Mouse (Mus musculus): ENCODE results near the gene Rnf222. TPM values are rescaled to one million over a fixed set of nuclear protein-coding genes. Genes with fewer than 3 reads are reported as not detected.

Rnf222 gene
- polyA plus RNA-seq, 1 experiment from 2014 or later: 0.09 TPM

DNA sequence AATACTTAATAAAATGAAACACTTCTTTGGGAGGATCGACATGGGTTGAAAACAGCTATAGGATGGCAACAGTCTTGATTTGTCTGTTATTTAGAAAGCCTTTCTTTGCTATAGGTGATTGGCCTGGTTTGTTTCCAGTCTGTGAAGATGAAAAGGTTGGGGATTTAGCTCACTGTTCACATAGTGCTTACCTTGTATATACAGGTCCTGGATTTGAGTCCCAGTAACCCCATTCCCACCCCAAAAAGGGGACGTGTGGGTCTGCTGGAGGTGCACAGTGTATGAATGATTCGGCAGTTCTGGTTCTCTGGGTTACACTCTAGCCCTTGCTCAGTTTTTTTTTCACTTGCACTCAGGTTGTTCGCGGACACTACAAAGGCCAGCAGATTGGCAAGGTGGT, 14.5 kb downstream of the Rnf222 start:
- Histone ChIP-seq H3K27ac (no peak overlapping the region), H3K27me3 (0 out of 2 replicates have a peak, but pooled peaks cover 10% of the 10 kb centered on the region), H3K4me1 (replicated peaks) (peaks cover 16% of the 10 kb centered on the region), H3K36me3 (peaks cover 51% of the 10 kb centered on the region), H3K4me2 (peak overlapping the region; percentile 76), H3K4me3 (peak overlapping the region; percentile 94), H3K9ac (peak overlapping the region; percentile 92), H3K9me3 (no peaks in the 10 kb centered on the region)
- WGBS: 83% methylated on average over 5 of the region's 5 CpGs
- ATAC-seq (ENCODE audit: low FRiP score): no peak

DNA sequence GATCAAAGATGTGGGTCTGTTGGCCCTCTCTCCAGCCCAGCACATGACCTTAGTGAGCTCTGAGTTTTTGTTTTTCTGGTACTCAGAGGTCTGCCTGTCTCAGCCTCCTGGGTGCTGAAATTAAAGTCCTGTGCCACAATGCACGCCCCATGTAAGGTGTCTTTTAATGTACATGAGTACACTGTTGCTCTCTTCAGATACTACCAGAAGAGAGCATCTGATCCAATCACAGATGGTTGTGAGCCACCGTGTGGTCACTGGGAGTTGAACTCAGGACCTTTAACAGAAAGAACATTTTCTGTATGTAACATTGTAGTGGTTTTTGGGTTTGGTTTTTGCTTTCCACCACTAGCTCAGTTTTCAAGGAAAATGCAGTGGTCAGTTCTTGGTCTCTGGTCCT, 15.4 kb downstream of the Rnf222 start:
- H3K4me2 ChIP-seq: no peak overlapping the region
- H3K9me3 ChIP-seq: no peaks in the 10 kb centered on the region
- H3K27ac ChIP-seq: no peak overlapping the region
- peaks cover 51% of the 10 kb centered on the region for H3K36me3 ChIP-seq
- peaks cover 16% of the 10 kb centered on the region for H3K4me1 ChIP-seq (replicated peaks)
- ATAC-seq (ENCODE audit: low FRiP score): no peak
- H3K9ac ChIP-seq: no peak overlapping the region
- H3K27me3 ChIP-seq: 0 out of 2 replicates have a peak, but pooled peaks cover 10% of the 10 kb centered on the region
- WGBS: 90% methylated on average over 2 of the region's 2 CpGs
- H3K4me3 ChIP-seq: no peak overlapping the region

DNA sequence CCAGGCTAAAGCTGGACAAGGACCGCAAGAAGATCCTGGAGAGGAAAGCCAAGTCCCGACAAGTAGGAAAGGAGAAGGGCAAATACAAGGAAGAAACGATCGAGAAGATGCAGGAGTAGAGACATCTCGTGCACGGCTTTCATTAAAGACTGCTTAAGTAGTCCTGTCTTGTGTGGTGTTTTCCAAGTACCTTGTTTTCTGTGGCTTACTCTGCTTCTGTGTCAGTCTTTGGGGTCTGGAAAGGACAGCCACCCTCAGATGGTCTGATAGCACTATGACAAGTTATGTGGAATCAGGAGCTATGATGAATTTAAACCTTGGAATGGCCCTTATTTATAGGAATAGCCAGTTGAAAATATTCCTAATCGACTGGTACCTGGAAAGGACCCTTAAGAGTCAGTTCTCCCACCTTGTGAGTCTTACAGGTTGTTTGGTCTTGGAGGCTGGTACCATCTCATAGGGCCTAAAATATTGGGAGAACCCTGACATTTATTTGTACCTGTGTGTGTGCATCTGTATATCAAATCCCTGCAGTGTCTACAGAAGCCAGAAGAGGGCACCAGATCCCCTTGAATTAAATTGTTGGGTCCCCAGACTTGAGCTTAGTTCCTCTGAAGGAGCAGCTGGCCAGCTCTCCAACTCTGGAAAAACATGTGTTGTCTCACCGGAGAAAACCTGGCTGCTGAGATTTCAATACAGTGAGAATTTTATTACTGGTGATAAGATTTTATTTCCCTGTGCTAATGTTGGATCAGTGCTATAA, 16.2 kb downstream of the Rnf222 start:
- Histone ChIP-seq H3K27me3 (0 out of 2 replicates have a peak, but pooled peaks cover 5% of the 10 kb centered on the region), H3K4me1 (replicated peaks) (peaks cover 16% of the 10 kb centered on the region), H3K4me3 (no peak overlapping the region), H3K9me3 (no peaks in the 10 kb centered on the region), H3K4me2 (no peak overlapping the region), H3K27ac (no peak overlapping the region), H3K36me3 (peaks cover 51% of the 10 kb centered on the region), H3K9ac (no peak overlapping the region)
- 83% methylated on average over 8 of the region's 8 CpGs for WGBS
- ATAC-seq (ENCODE audit: low FRiP score): no peak

DNA sequence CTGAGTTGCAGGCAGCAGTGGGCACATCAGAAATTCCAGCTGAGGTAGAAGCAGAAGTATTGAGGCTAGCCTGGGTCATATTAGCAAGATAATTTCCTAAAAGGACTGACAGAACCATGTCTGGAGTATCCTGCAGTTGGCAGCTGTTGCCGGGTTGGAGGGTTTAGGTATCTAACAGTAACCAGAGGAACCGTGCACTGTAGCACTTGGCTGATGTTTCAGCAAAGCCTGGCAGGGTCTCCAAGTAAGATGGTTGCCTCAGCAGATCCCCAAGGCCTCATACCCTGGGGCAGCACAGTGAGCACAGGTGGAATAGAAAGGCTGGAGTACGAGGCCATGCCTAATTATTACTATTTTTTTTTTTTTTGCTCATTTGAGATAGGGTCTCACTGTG, 16.8 kb downstream of the Rnf222 start:
- ATAC-seq (ENCODE audit: low FRiP score): no peak
- peaks cover 51% of the 10 kb centered on the region for H3K36me3 ChIP-seq
- H3K27me3 ChIP-seq: 0 out of 2 replicates have a peak, but pooled peaks cover under 1% of the 10 kb centered on the region
- 89% methylated on average over 3 of the region's 3 CpGs for WGBS
- H3K4me1 ChIP-seq (replicated peaks): peaks cover 16% of the 10 kb centered on the region
- no peaks in the 10 kb centered on the region for H3K9me3 ChIP-seq
- no peak overlapping the region for H3K4me3 ChIP-seq
- H3K27ac ChIP-seq: no peak overlapping the region
- no peak overlapping the region for H3K9ac ChIP-seq
- no peak overlapping the region for H3K4me2 ChIP-seq

DNA sequence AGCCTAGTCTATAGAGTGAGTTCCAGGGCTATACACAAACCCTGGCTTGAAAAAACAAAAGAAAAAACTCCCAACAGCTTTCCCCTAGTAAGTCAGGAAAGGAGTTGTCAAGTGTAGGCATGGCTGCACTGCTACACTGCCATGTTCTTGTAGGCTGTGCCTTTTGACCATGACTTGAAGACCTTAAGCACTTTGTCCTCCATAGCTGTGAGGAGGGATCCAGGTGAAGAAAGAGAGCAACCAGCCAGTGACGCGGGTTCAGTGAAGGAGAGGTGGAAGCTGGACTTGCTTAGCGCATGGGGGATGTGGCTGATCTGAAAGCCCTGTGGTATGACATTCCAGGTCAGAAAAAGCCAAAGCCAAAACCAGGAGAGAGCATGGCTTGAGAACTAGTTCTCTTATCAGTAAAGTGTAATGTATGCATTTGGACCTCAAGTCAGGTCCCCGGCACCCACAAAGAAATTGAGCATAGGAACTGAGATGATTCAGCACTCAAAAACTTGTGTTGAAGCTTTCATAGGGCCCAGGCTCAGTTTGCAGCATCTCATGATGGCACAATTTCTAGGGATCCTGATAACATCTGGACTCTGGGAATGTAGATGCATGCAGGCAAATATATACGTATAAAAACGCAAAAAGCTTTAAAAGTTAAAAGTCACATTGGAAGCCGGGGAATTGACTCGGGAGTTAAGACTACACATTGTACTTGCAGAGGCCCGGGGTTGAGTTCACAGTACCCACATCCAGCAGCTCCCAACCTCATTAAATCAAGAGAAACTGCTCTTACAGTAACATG, 17.5 kb downstream of the Rnf222 start:
- peaks cover 14% of the 10 kb centered on the region for H3K4me1 ChIP-seq (replicated peaks)
- H3K27ac ChIP-seq: no peak overlapping the region
- no peaks in the 10 kb centered on the region for H3K9me3 ChIP-seq
- H3K4me2 ChIP-seq: no peak overlapping the region
- no peaks in the 10 kb centered on the region for H3K27me3 ChIP-seq
- ATAC-seq (ENCODE audit: low FRiP score): no peak
- no peak overlapping the region for H3K9ac ChIP-seq
- 92% methylated on average over 9 of the region's 9 CpGs for WGBS
- peaks cover 51% of the 10 kb centered on the region for H3K36me3 ChIP-seq
- H3K4me3 ChIP-seq: no peak overlapping the region

DNA sequence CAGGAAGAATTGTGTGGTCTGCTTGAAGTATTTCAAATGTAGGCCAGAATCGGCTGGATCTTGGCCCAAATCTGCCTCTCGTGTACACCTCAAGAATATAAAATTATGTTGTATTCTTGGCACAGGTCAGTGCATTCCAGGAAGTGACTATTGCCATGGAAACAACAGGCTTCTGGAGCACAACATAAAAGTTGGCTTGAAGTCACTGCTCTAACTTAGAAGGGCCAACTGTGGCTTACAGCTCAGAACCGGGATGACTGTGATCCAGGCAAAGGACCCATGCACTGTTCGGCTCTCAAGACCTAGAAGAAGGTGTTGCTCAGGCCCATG, 18.1 kb downstream of the Rnf222 start:
- H3K9ac ChIP-seq: no peak overlapping the region
- WGBS: 79% methylated on average over 4 of the region's 4 CpGs
- no peaks in the 10 kb centered on the region for H3K9me3 ChIP-seq
- no peak for ATAC-seq (ENCODE audit: low FRiP score)
- no peak overlapping the region for H3K4me2 ChIP-seq
- H3K27ac ChIP-seq: no peak overlapping the region
- no peaks in the 10 kb centered on the region for H3K27me3 ChIP-seq
- peaks cover 10% of the 10 kb centered on the region for H3K4me1 ChIP-seq (replicated peaks)
- H3K4me3 ChIP-seq: no peak overlapping the region
- peaks cover 51% of the 10 kb centered on the region for H3K36me3 ChIP-seq

DNA sequence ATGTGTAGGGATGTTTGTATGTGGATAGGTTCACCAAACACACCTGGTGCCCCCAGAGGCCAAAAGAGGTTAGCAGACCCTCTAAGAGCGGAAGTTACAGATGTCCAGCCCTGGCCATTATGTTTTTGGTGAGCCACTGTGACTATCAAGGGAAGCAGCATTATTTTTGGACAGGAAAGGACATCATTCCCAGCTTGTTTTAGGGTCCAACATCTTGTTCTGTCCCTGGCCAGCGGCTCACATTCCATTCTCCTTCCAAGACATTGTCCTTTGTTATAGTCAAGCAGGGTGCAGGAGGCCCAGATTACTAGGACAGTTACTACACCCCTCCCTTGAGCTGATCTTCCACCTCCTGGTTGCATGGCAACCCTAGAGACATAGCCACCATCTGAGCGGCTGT, 18.9 kb downstream of the Rnf222 start:
- WGBS: 81% methylated on average over 3 of the region's 3 CpGs
- Histone ChIP-seq H3K4me2 (no peak overlapping the region), H3K4me1 (replicated peaks) (peaks cover 10% of the 10 kb centered on the region), H3K9ac (no peak overlapping the region), H3K36me3 (peaks cover 51% of the 10 kb centered on the region), H3K27me3 (no peaks in the 10 kb centered on the region), H3K4me3 (no peak overlapping the region), H3K9me3 (no peaks in the 10 kb centered on the region), H3K27ac (no peak overlapping the region)
- ATAC-seq (ENCODE audit: low FRiP score): no peak

DNA sequence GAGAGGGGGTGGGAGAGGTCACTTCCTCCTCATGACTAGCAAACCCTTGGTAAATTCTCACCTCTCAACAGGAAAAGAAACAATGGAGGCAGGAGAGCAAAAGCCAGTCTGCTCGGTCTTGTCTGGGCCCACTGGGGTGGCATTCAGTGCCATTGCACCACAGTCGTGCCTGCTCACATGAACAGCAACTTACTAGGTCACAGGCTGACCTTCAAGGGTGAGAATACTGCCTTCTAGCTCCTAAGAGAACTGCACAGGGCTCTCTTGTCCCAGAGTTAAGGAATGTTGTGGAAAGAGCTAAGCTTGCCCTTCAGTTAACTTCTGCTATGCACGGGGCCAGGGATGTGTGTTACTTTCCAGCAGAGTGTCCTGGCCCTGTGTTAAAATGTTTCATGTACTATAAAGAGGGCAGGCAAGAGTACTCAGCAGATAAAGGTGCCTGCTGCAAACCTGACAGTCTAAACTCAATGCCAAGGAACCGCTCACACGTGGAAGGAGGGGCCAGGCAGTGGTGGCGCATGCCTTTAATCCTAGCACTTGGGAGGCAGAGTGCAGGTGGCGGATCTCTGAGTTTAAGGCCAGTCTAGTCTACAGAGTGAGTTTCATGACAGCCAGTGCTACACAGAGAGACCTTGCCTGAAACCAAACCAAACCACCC, 20.6 kb downstream of the Rnf222 start:
- Histone ChIP-seq H3K27me3 (no peaks in the 10 kb centered on the region), H3K4me3 (no peak overlapping the region), H3K9ac (no peak overlapping the region), H3K9me3 (no peaks in the 10 kb centered on the region), H3K4me1 (replicated peaks) (no peaks in the 10 kb centered on the region), H3K4me2 (no peak overlapping the region), H3K27ac (no peak overlapping the region), H3K36me3 (peaks cover 38% of the 10 kb centered on the region)
- no peak for ATAC-seq (ENCODE audit: low FRiP score)
- 60% methylated on average over 7 of the region's 7 CpGs for WGBS

DNA sequence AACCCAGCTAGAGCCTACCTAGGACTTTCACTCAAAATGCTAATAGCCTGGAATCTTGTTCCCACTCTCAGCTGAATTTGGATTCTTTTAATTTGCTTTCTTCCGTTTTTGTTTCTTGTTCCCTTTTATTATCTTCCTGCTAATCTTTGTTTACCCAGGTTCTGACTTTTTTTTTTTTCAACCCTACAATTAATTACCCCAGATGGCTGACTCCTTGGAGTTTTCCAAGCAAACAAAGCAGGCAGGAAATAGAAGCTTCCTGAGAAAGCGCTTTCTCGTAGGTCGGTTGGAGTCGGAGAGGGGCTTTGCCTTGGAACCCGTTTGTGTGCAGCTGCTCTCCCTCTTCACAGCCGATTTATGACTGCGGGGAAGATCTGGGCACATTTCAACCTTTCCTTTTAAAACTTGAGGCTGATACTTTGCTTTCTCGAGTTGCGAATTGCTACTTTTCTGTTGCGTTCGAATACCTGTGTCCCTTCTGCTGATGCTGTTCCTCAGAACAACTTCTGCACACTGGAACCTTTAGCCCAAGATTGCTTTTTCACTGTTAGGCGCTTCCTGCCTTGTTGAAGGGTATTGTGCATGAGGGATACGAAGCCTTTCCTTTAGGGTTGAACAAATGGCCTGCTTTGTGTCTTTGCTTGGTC, 23.3 kb downstream of the Rnf222 start:
- Histone ChIP-seq H3K9me3 (no peaks in the 10 kb centered on the region), H3K4me3 (no peak overlapping the region), H3K36me3 (peaks cover 12% of the 10 kb centered on the region), H3K9ac (no peak overlapping the region), H3K27ac (no peak overlapping the region), H3K4me1 (replicated peaks) (no peaks in the 10 kb centered on the region), H3K27me3 (no peaks in the 10 kb centered on the region), H3K4me2 (no peak overlapping the region)
- no peak for ATAC-seq (ENCODE audit: low FRiP score)
- WGBS: 67% methylated on average over 14 of the region's 14 CpGs

DNA sequence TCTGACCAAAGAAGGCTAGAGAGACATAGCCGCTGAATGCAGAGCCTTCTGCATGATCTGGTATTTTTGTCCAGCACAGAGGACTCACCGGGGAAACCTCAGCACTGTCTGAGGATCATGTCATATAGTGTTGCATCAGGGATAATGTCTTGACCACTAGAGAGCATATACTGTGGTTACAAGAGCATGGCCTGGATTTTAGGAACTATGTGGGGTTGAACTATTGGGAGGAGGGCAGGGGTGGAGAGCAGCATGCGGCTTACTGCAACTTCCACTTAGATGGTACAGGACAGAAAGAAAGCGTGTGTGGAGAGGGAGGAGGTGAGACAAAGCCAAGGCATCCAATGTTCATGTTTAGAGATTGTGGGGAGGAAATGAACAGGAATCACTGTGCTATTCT, 26.2 kb downstream of the Rnf222 start:
- 95% methylated on average over 4 of the region's 4 CpGs for WGBS
- Histone ChIP-seq H3K27ac (no peak overlapping the region), H3K9ac (no peak overlapping the region)

DNA sequence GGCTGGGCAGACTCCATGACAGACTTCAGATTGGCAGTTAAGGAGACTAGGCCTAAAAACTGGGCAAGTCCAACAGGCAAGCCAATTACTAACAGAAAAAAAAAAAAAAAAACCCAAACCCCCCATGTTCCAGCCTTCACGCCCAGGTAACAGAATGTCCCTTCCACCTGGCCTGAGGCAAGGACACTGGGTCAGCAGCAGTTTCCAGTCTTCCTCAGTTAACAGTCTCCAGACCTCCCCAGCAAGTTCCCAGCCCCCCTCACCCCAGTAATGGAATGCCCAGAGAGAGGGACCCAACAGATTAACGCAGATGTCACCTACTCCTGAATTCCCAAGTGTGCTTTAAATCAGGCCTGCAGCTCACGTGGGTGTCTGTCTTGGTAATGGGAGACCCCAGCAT, 34.8 kb downstream of the Rnf222 start:
- H3K27me3 ChIP-seq: peaks cover 10% of the 10 kb centered on the region; the same call in 1 of the 2 replicates
- 69% methylated on average over 3 of the region's 3 CpGs for WGBS
- no peak overlapping the region for H3K4me2 ChIP-seq
- H3K36me3 ChIP-seq: no peaks in the 10 kb centered on the region
- H3K4me3 ChIP-seq: no peak overlapping the region
- H3K9me3 ChIP-seq: no peaks in the 10 kb centered on the region
- no peak for ATAC-seq (ENCODE audit: low FRiP score)
- H3K4me1 ChIP-seq (replicated peaks): peaks cover 7% of the 10 kb centered on the region
- H3K27ac ChIP-seq: no peak overlapping the region
- H3K9ac ChIP-seq: no peak overlapping the region

More for the DNA sequence above, 26.2 kb downstream of the Rnf222 start:
- Histone ChIP-seq H3K4me2 (no peak overlapping the region), H3K4me1 (replicated peaks) (no peaks in the 10 kb centered on the region), H3K9me3 (no peaks in the 10 kb centered on the region), H3K36me3 (no peaks in the 10 kb centered on the region), H3K4me3 (no peak overlapping the region), H3K27me3 (no peaks in the 10 kb centered on the region)
- no peak for ATAC-seq (ENCODE audit: low FRiP score)

DNA sequence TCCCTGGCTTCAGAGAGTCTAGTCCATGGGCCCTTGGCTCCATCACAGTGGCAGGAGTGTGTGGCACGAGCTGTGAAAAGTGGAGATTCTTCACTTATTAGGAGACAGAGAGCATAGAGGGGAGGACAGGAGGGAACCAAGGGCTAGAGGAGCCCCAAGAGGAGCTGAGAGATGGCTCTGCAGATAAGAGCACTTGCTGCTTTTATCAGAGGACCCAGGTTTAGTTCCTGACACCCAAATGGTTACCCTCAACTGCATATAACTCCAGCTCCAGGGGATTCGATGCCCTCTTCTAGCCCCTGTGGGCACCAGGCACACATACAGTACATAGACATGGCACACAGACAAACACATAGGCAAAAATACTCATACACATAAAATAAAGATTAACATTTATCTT, 36.4 kb downstream of the Rnf222 start:
- Histone ChIP-seq H3K4me3 (no peak overlapping the region), H3K27ac (no peak overlapping the region), H3K4me2 (no peak overlapping the region), H3K36me3 (no peaks in the 10 kb centered on the region), H3K27me3 (peaks cover 10% of the 10 kb centered on the region; the same call in 1 of the 2 replicates), H3K9ac (no peak overlapping the region), H3K9me3 (no peaks in the 10 kb centered on the region), H3K4me1 (replicated peaks) (peaks cover 7% of the 10 kb centered on the region)
- no peak for ATAC-seq (ENCODE audit: low FRiP score)
- 88% methylated on average over 2 of the region's 2 CpGs for WGBS
